Mouse (Mus musculus): Measurements from ENCODE around the gene Ptpre. TPM values are rescaled to one million over a fixed set of nuclear protein-coding genes. Genes with fewer than 3 reads are reported as not detected.

Gene Ptpre
- polyA plus RNA-seq, 1 experiment from 2014 or later: 0.83 TPM

- H3K9me3 ChIP-seq (ENCODE audit: control insufficient read depth, low read length): no peaks in the 10 kb centered on the region
- ATAC-seq (ENCODE audit: low FRiP score) (no peak), DNase-seq (ENCODE audit: low spot score) (no peak)
- H3K4me3 ChIP-seq (ENCODE audit: low read depth, low read length): no peak overlapping the region
- no peaks in the 10 kb centered on the region for H3K27me3 ChIP-seq (ENCODE audit: control insufficient read depth, insufficient read depth, low read length)
- 87% methylated on average over 6 of the region's 6 CpGs for WGBS
- H3K4me2 ChIP-seq (replicated peaks; ENCODE audit: low read depth, low read length): no peak overlapping the region
- H3K36me3 ChIP-seq (ENCODE audit: control insufficient read depth, insufficient read depth, low read length): no peaks in the 10 kb centered on the region
- no peaks in the 10 kb centered on the region for H3K4me1 ChIP-seq (replicated peaks; ENCODE audit: control insufficient read depth, insufficient read depth, low read length)
- H3K9ac ChIP-seq (ENCODE audit: low read depth, low read length): no peak overlapping the region
- no peak overlapping the region for H3K27ac ChIP-seq (ENCODE audit: low read depth, low read length)
Measured at GRCm38 (mm10) chr7:135602265-135602664, 65.0 kb downstream of the Ptpre start.

DNA sequence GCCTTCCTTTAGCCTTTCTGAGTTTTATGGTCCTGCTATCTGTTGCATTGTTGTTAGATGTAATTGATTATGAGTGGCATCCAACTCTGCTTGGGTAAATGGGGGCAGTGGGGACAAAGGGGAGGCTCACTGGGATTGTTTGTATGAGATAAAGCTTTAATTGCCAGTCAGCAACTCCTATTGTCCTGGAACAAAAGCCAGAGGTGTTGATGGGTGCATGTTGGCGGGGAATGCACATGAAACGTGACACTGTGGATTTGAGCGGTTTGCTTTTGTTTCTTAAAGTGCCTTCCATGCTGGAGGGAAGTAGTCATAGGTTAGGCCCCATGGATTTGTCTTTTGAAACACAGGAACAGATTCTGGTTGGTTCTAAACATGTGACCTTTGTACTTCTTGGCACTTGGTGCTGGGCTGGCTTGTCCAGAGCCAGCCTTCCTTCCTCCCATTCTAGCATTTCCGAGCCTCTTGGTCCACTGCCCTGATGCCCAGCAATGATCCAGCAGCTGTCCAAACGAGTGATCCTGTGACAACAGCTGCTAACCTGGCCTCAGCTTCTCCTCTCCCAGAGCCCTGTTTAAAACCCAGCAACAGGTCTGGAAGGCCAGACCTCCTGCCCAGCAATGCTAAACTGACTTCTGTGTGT is 65.7 kb downstream of the Ptpre start:
- no peak overlapping the region for H3K4me2 ChIP-seq (replicated peaks; ENCODE audit: low read depth, low read length)
- WGBS: 43% methylated on average over 5 of the region's 5 CpGs
- no peaks in the 10 kb centered on the region for H3K27me3 ChIP-seq (ENCODE audit: control insufficient read depth, insufficient read depth, low read length)
- no peak overlapping the region for H3K4me3 ChIP-seq (ENCODE audit: low read depth, low read length)
- H3K9ac ChIP-seq (ENCODE audit: low read depth, low read length): no peak overlapping the region
- ATAC-seq (ENCODE audit: low FRiP score) (no peak), DNase-seq (ENCODE audit: low spot score) (no peak)
- no peak overlapping the region for H3K27ac ChIP-seq (ENCODE audit: low read depth, low read length)
- no peaks in the 10 kb centered on the region for H3K36me3 ChIP-seq (ENCODE audit: control insufficient read depth, insufficient read depth, low read length)
- no peaks in the 10 kb centered on the region for H3K9me3 ChIP-seq (ENCODE audit: control insufficient read depth, low read length)
- H3K4me1 ChIP-seq (replicated peaks; ENCODE audit: control insufficient read depth, insufficient read depth, low read length): no peaks in the 10 kb centered on the region

GRCm38 (mm10) chr7:135605002-135605803 is 67.9 kb downstream of the Ptpre start:
- Histone ChIP-seq H3K4me1 (replicated peaks; ENCODE audit: control insufficient read depth, insufficient read depth, low read length) (no peaks in the 10 kb centered on the region), H3K9me3 (ENCODE audit: control insufficient read depth, low read length) (no peaks in the 10 kb centered on the region), H3K4me2 (replicated peaks; ENCODE audit: low read depth, low read length) (no peak overlapping the region), H3K27me3 (ENCODE audit: control insufficient read depth, insufficient read depth, low read length) (no peaks in the 10 kb centered on the region), H3K9ac (ENCODE audit: low read depth, low read length) (no peak overlapping the region), H3K4me3 (ENCODE audit: low read depth, low read length) (no peak overlapping the region), H3K36me3 (ENCODE audit: control insufficient read depth, insufficient read depth, low read length) (no peaks in the 10 kb centered on the region), H3K27ac (ENCODE audit: low read depth, low read length) (no peak overlapping the region)
- ATAC-seq (ENCODE audit: low FRiP score) (no peak), DNase-seq (ENCODE audit: low spot score) (no peak)
- 77% methylated on average over 15 of the region's 15 CpGs for WGBS

DNA sequence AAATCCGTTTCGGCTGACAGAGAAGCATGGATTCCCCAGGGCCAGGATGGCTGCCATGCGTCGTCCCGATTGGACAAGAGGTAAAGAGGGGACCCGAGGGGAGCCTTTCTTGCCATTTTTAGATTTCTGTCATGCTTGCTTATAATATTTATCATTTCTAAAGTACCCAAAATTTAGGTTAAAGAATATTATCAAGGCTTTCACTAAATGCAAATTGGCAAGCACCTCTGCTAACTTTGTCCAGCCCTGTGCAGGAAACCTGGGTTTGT is 68.5 kb downstream of the Ptpre start:
- Histone ChIP-seq H3K4me3 (ENCODE audit: low read depth, low read length) (no peak overlapping the region), H3K9ac (ENCODE audit: low read depth, low read length) (no peak overlapping the region), H3K36me3 (ENCODE audit: control insufficient read depth, insufficient read depth, low read length) (no peaks in the 10 kb centered on the region), H3K27ac (ENCODE audit: low read depth, low read length) (no peak overlapping the region), H3K4me2 (replicated peaks; ENCODE audit: low read depth, low read length) (no peak overlapping the region), H3K4me1 (replicated peaks; ENCODE audit: control insufficient read depth, insufficient read depth, low read length) (no peaks in the 10 kb centered on the region), H3K27me3 (ENCODE audit: control insufficient read depth, insufficient read depth, low read length) (no peaks in the 10 kb centered on the region), H3K9me3 (ENCODE audit: control insufficient read depth, low read length) (no peaks in the 10 kb centered on the region)
- DNase-seq (ENCODE audit: low spot score) (no peak), ATAC-seq (ENCODE audit: low FRiP score) (no peak)
- 90% methylated on average over 6 of the region's 6 CpGs for WGBS

- no peak for DNase-seq (ENCODE audit: low spot score)
- Histone ChIP-seq H3K27me3 (ENCODE audit: control insufficient read depth, insufficient read depth, low read length) (no peaks in the 10 kb centered on the region), H3K36me3 (ENCODE audit: control insufficient read depth, insufficient read depth, low read length) (no peaks in the 10 kb centered on the region), H3K4me1 (replicated peaks; ENCODE audit: control insufficient read depth, insufficient read depth, low read length) (no peaks in the 10 kb centered on the region), H3K4me2 (replicated peaks; ENCODE audit: low read depth, low read length) (no peak overlapping the region), H3K27ac (ENCODE audit: low read depth, low read length) (no peak overlapping the region), H3K9ac (ENCODE audit: low read depth, low read length) (no peak overlapping the region), H3K4me3 (ENCODE audit: low read depth, low read length) (no peak overlapping the region), H3K9me3 (ENCODE audit: control insufficient read depth, low read length) (no peaks in the 10 kb centered on the region)
- 90% methylated on average over 4 of the region's 4 CpGs for WGBS
- no peak for ATAC-seq (ENCODE audit: low FRiP score)
Measured at GRCm38 (mm10) chr7:135608208-135608607, 70.9 kb downstream of the Ptpre start.

GRCm38 (mm10) chr7:135609028-135609427 is 71.7 kb downstream of the Ptpre start:
- H3K9me3 ChIP-seq (ENCODE audit: control insufficient read depth, low read length): no peaks in the 10 kb centered on the region

GRCm38 (mm10) chr7:135609655-135610054 is 72.4 kb downstream of the Ptpre start:
- H3K27ac ChIP-seq (ENCODE audit: low read depth, low read length): no peak overlapping the region
- WGBS: 80% methylated on average over 7 of the region's 7 CpGs
- DNase-seq (ENCODE audit: low spot score): no peak

More at GRCm38 (mm10) chr7:135609028-135609427, 71.7 kb downstream of the Ptpre start:
- H3K4me1 ChIP-seq (replicated peaks; ENCODE audit: control insufficient read depth, insufficient read depth, low read length): no peaks in the 10 kb centered on the region
- DNase-seq (ENCODE audit: low spot score) (no peak), ATAC-seq (ENCODE audit: low FRiP score) (no peak)
- no peak overlapping the region for H3K9ac ChIP-seq (ENCODE audit: low read depth, low read length)
- WGBS: 64% methylated on average over 3 of the region's 3 CpGs
- no peak overlapping the region for H3K27ac ChIP-seq (ENCODE audit: low read depth, low read length)
- no peaks in the 10 kb centered on the region for H3K36me3 ChIP-seq (ENCODE audit: control insufficient read depth, insufficient read depth, low read length)
- H3K4me2 ChIP-seq (replicated peaks; ENCODE audit: low read depth, low read length): no peak overlapping the region
- no peak overlapping the region for H3K4me3 ChIP-seq (ENCODE audit: low read depth, low read length)
- no peaks in the 10 kb centered on the region for H3K27me3 ChIP-seq (ENCODE audit: control insufficient read depth, insufficient read depth, low read length)

GRCm38 (mm10) chr7:135612276-135612675 is 75.0 kb downstream of the Ptpre start:
- no peak for ATAC-seq (ENCODE audit: low FRiP score)
- Histone ChIP-seq H3K36me3 (ENCODE audit: control insufficient read depth, insufficient read depth, low read length) (no peaks in the 10 kb centered on the region), H3K4me1 (replicated peaks; ENCODE audit: control insufficient read depth, insufficient read depth, low read length) (no peaks in the 10 kb centered on the region), H3K4me2 (replicated peaks; ENCODE audit: low read depth, low read length) (no peak overlapping the region), H3K9ac (ENCODE audit: low read depth, low read length) (no peak overlapping the region), H3K27ac (ENCODE audit: low read depth, low read length) (no peak overlapping the region), H3K27me3 (ENCODE audit: control insufficient read depth, insufficient read depth, low read length) (no peaks in the 10 kb centered on the region), H3K9me3 (ENCODE audit: control insufficient read depth, low read length) (no peaks in the 10 kb centered on the region), H3K4me3 (ENCODE audit: low read depth, low read length) (no peak overlapping the region)
- no peak for DNase-seq (ENCODE audit: low spot score)
- 60% methylated on average over 16 of the region's 16 CpGs for WGBS

More at GRCm38 (mm10) chr7:135609655-135610054, 72.4 kb downstream of the Ptpre start:
- Histone ChIP-seq H3K4me1 (replicated peaks; ENCODE audit: control insufficient read depth, insufficient read depth, low read length) (no peaks in the 10 kb centered on the region), H3K9ac (ENCODE audit: low read depth, low read length) (no peak overlapping the region), H3K4me3 (ENCODE audit: low read depth, low read length) (no peak overlapping the region), H3K36me3 (ENCODE audit: control insufficient read depth, insufficient read depth, low read length) (no peaks in the 10 kb centered on the region), H3K9me3 (ENCODE audit: control insufficient read depth, low read length) (no peaks in the 10 kb centered on the region), H3K27me3 (ENCODE audit: control insufficient read depth, insufficient read depth, low read length) (no peaks in the 10 kb centered on the region), H3K4me2 (replicated peaks; ENCODE audit: low read depth, low read length) (no peak overlapping the region)
- ATAC-seq (ENCODE audit: low FRiP score): no peak

GRCm38 (mm10) chr7:135612801-135613200 is 75.5 kb downstream of the Ptpre start:
- WGBS: 78% methylated on average over 7 of the region's 7 CpGs
- Histone ChIP-seq H3K27ac (ENCODE audit: low read depth, low read length) (no peak overlapping the region), H3K27me3 (ENCODE audit: control insufficient read depth, insufficient read depth, low read length) (no peaks in the 10 kb centered on the region), H3K4me2 (replicated peaks; ENCODE audit: low read depth, low read length) (no peak overlapping the region), H3K9me3 (ENCODE audit: control insufficient read depth, low read length) (no peaks in the 10 kb centered on the region), H3K4me1 (replicated peaks; ENCODE audit: control insufficient read depth, insufficient read depth, low read length) (no peaks in the 10 kb centered on the region), H3K4me3 (ENCODE audit: low read depth, low read length) (no peak overlapping the region), H3K9ac (ENCODE audit: low read depth, low read length) (no peak overlapping the region), H3K36me3 (ENCODE audit: control insufficient read depth, insufficient read depth, low read length) (no peaks in the 10 kb centered on the region)
- DNase-seq (ENCODE audit: low spot score): no peak
- ATAC-seq (ENCODE audit: low FRiP score): no peak

Data from hindbrain, embryonic 11.5 days (tissue).